Mouse (Mus musculus) cortical plate, adult 2 months (tissue): ENCODE results near the gene Cutc. TPM values are rescaled to one million over a fixed set of nuclear protein-coding genes. Genes with fewer than 3 reads are reported as not detected.

Source experiments
- H3K27ac ChIP-seq: fragments of 200-500 bp; 2 replicates; pipeline ENCODE4 v1.5.1; 2012; ENCODE audit warnings: low read length, control low read depth, inconsistent platforms; ENCODE audit not compliant: insufficient read depth
- H3K4me1 ChIP-seq: fragments of 200-500 bp; 2 replicates; pipeline ENCODE4 v1.6.1; 2011; ENCODE audit warnings: low read length; ENCODE audit not compliant: control insufficient read depth, insufficient read depth
- H3K4me3 ChIP-seq: fragments of 200-500 bp; 2 replicates; pipeline ENCODE4 v1.5.1; 2011; ENCODE audit warnings: mild to moderate bottlenecking, low read length, control low read depth; ENCODE audit not compliant: insufficient read depth
- CTCF ChIP-seq: fragments of 200-500 bp; IDR thresholded peaks from 2 replicates; pipeline ENCODE4 v1.5.1; 2011; ENCODE audit warnings: mild to moderate bottlenecking, control low read depth, low read length; ENCODE audit not compliant: insufficient read depth; ENCODE audit errors: extremely low read depth
- POLR2A ChIP-seq: fragments of 200-500 bp; IDR thresholded peaks from 2 replicates; pipeline ENCODE4 v1.6.1; 2011; ENCODE audit warnings: mild to moderate bottlenecking, low read length, control low read depth; ENCODE audit not compliant: insufficient read depth; ENCODE audit errors: extremely low read depth
- polyA plus RNA-seq: library from polyadenylated mRNA; depleted of rRNA; stranded (reverse); fragments of >200 nt; gene quantifications from 2 replicates; pipeline ENCODE4 v1.2.3, GENCODE M21; 2012

Cutc gene
- polyA plus RNA-seq, 1 experiment, result 8.3 TPM

DNA sequence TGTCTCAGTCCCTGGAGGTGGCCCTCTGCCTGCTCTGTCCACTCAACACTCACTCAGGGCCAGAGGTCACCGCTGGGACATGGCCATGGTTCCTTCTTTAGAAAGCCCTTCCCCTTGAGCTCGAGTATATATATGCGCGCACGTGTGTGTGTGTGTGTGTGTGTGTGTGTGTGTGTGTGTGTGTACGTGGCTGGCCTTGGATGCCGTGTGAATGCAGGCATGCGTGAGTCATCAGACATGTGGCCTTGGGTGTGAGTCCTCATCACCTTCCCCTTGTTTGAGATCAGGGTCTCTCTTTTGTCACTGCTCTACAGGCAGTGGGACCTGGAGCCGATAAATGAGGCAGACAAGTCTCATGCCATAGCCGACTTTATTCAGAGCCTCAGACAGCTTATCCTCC lies 29.3 kb upstream of the Cutc start:
- Histone ChIP-seq H3K4me3 (no peak overlapping the region), H3K4me1 (peaks cover 2% of the 10 kb centered on the region; the same call in 1 of the 2 replicates), H3K27ac (no peak overlapping the region)
- TF ChIP-seq POLR2A, result no peak
- TF ChIP-seq CTCF, result no peak

DNA sequence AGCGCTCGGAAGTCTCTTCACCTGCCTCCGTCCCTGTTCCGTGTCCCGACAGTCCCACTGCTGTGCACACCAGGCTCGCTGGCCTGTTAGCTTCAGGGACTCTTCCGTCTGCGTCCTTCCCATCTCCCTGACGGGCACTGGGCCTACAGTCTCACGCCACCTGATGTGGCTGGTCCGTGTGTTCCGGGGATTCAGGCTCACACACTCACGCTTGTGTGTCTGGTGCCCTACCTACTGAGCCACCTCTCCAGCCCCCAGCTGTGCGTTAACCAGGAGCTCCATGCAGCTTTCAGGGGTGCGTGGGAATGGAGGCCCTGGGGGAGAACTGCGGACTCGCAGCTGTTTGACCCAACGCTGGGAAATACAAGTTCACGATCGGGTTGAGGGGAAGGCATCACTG lies 28.6 kb upstream of the Cutc start:
- peaks cover 2% of the 10 kb centered on the region; the same call in 1 of the 2 replicates for H3K4me1 ChIP-seq
- H3K4me3 ChIP-seq, result no peak overlapping the region
- TF ChIP-seq POLR2A, result no peak
- TF ChIP-seq CTCF, result no peak
- no peak overlapping the region for H3K27ac ChIP-seq

DNA sequence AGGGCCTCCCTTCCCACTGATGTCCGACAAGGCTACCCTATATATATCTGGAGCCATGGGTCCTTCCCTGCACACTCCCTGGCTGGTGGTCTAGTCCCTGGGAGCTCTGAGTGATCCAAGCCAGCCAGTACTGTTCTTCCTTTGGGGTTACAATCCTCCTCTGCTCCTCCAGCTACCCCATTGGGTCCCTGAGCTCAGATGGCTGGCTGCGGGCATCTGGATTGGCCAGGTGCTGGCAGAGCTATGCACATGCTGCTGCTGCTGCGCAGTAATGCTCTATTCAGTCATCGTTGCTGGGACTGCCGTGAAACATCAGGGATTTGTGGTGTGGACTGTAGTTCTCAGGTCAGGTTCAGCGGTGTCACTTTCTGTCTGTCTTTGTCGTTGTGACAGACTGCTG lies 28.0 kb upstream of the Cutc start:
- Histone ChIP-seq H3K4me3 (no peak overlapping the region), H3K4me1 (peaks cover 2% of the 10 kb centered on the region; the same call in 1 of the 2 replicates), H3K27ac (no peak overlapping the region)
- no peak for TF ChIP-seq POLR2A
- TF ChIP-seq CTCF, result no peak

DNA sequence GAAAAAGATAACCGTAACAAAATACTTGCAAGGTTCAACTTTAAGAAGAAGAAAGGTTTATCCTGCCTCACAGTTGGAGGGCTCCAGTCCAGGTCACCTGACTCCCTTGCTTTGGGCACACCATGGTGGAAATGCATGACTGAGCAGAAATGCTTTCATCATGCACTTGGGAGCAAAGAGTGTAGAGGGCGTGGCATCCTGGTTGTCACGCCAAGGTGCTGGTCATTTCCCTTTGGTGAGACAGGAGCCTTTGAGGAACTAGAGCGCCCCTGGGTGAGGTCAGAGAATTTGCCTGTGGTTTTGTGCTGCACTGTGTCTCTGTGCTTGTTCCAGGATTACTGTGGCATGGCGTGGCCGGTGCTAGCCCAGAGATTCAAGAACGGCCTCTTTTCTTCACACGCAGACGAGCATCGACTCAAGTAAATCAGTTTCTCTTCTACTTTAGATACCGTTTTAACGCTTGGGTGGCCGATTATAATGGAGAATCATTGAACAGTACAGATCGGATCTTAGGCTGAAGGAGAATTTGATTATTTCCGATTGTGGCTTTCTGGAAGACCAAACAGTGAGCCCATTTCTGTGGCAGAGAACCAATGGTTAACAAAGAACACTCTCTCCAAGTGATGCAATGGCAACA lies 26.2 kb upstream of the Cutc start:
- Histone ChIP-seq H3K27ac (no peak overlapping the region), H3K4me3 (no peak overlapping the region), H3K4me1 (no peaks in the 10 kb centered on the region)
- TF ChIP-seq POLR2A (no peak), CTCF (no peak)

DNA sequence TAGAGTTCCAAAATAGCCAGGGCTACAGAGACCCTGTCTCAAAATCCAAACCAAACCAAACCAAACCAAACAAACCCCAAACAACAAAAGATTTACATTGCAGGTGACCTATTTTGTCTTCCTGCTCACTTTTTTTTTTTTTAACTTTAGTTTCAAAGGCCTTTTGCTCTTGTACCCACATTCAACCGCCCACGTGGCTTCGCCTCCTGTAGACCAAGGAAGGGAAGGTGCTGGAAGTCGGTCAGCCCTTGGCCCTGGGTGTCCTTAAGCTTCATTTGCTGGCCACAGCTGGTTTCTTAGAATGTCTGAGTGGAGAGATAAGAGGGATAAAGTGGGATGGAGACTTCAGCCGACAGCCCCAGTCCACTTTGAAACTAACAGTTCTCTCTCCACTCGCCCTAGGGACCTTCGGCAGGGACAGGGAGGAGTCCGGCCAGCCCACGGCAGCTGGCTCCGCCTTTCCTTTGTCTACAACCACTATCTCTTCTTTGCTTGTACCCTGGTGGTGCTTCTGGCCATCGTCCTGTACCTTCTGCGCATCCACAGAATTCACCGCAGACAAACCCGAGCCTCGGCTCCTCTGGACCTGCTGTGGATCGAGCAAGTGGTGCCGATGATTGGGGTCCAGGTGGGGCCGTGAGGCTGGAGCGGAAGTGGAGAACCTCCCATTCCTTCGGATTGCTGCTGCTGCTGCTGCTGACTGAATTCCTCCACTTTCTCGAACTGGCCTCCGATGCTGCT lies 23.3 kb upstream of the Cutc start:
- 0 out of 2 replicates have a peak, but pooled peaks cover 1% of the 10 kb centered on the region for H3K4me1 ChIP-seq
- no peak overlapping the region for H3K27ac ChIP-seq
- TF ChIP-seq POLR2A, result no peak
- TF ChIP-seq CTCF, result no peak
- no peak overlapping the region for H3K4me3 ChIP-seq

DNA sequence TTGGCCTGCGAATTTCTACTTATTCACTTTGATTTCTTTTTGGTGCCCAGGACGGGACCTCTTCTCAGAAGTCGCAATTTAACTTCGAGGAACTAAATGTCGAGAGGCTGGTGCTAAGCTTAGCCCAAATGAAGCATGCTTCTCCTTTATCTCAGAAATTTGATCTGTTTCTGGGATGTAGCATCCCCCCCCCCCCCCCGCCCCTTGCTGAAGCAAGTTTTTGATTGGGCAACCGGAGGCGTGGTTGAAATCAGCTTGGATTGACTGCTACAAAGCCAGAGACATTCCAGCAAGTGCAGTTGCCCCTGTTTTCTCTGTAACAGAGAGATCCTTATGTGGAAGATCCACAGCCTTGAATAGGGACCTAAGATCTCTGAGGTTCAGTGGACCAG lies 22.8 kb upstream of the Cutc start:
- H3K27ac ChIP-seq, result no peak overlapping the region
- H3K4me1 ChIP-seq, result 0 out of 2 replicates have a peak, but pooled peaks cover 1% of the 10 kb centered on the region
- H3K4me3 ChIP-seq, result no peak overlapping the region
- no peak for TF ChIP-seq CTCF
- no peak for TF ChIP-seq POLR2A

DNA sequence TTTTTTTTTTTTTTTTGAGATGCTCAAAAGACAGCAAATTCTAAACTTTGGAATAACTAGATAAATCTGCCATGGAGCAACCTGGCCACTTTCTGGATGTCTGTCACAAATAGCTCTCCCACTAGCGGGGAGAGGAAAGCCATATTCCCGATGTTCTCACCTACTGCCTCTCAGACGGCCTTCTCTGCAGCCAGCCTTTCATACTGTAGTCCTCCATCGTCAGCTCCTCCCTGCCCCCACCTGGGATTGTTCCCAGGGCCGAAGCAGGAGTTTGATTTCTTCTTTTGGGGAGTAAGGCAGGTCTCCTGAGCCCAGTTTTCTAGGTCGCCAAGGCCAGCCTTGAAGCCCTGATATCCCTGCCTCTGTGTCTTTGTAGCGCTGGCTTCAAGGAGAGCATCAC lies 21.6 kb upstream of the Cutc start:
- Histone ChIP-seq H3K27ac (no peak overlapping the region), H3K4me1 (0 out of 2 replicates have a peak, but pooled peaks cover 1% of the 10 kb centered on the region), H3K4me3 (no peak overlapping the region)
- TF ChIP-seq CTCF (no peak), POLR2A (no peak)

DNA sequence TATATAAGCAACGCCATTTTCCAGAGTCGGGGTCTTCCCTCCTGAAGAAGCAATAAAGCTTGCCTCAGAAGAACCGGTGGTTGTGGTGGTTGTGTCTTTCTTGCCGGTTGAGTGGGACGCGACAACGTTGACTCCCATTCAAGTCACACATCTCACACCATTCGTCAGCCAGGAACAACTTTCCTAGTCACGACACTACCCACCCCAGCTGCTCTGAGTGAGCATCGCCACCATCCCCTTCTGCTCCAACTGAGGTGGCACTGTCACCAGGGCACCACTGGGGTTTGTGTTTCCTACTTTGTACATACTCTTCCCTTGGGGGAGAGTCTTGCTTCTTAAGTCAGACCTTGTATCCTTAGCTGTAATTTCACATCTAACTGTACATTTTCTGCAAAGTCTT lies 14.4 kb upstream of the Cutc start:
- no peak overlapping the region for H3K27ac ChIP-seq
- H3K4me3 ChIP-seq, result no peak overlapping the region
- 0 out of 2 replicates have a peak, but pooled peaks cover 1% of the 10 kb centered on the region for H3K4me1 ChIP-seq
- TF ChIP-seq CTCF (no peak), POLR2A (no peak)

DNA sequence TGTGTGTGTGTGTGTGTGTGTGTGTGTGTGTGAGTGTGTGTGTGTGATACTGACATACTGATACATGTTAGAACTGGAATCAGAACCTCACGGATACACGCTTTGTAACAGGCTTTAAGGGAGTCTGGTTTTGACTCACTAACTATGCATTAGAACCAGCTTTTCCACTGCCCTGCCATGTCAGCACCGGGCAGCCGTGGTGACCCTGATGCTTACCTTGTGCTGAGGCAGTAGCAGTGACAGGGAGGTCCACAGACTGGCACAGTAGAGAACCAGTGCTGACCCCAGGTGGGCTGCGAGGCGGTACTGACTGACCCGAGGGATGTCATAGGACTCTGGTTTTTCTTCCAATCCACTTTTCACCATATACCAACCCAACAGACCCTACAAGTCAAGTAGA lies 9.4 kb upstream of the Cutc start:
- Histone ChIP-seq H3K27ac (no peak overlapping the region), H3K4me3 (no peak overlapping the region), H3K4me1 (no peaks in the 10 kb centered on the region)
- TF ChIP-seq CTCF (no peak), POLR2A (no peak)

DNA sequence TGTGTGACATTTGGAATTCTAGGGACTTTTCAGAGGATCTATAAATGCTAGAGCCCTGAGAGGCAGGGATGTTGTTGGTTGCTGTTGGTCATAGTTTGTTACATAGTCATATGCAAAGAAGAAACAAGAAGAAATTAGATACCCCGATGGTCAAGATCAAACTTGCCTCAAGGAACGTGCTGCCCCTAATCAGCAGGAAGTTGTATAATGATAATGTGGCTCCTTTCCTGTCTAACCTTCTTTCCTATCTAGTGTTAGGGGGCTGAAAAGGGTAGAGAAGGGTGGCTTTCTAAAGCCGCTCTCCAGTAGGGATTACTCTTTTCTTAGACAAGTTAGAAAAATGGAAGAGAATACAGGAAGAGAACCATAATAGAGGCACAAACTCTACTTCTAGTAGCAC lies 7.1 kb upstream of the Cutc start:
- H3K4me1 ChIP-seq, result no peaks in the 10 kb centered on the region
- TF ChIP-seq POLR2A (no peak), CTCF (no peak)
- H3K4me3 ChIP-seq, result no peak overlapping the region
- no peak overlapping the region for H3K27ac ChIP-seq
